Mouse (Mus musculus) hindbrain, embryonic 15.5 days (tissue): ENCODE results near the gene Zkscan6. TPM values are rescaled to one million over a fixed set of nuclear protein-coding genes. Genes with fewer than 3 reads are reported as not detected.

Source experiments
- ATAC-seq: fragments of 200-750 bp; cut with Nextera tagmentation; 2 replicates; pipeline ENCODE4 v1.8.0; 2017; ENCODE audit warnings: low read depth, moderate number of reproducible peaks, moderate TSS enrichment; ENCODE audit not compliant: low FRiP score
- H3K27ac ChIP-seq: fragments of 300-500 bp; sonication (generic); replicated peaks from 2 replicates; pipeline ENCODE4 v1.5.1; 2015; ENCODE audit warnings: mild to moderate bottlenecking, inconsistent platforms
- H3K27me3 ChIP-seq: fragments of 300-500 bp; sonication (generic); 2 replicates; pipeline ENCODE4 v1.6.1; 2015; ENCODE audit warnings: control low read depth, inconsistent platforms
- H3K36me3 ChIP-seq: fragments of 300-500 bp; sonication (generic); 2 replicates; pipeline ENCODE4 v1.6.1; 2015; ENCODE audit warnings: control low read depth, inconsistent platforms
- H3K4me1 ChIP-seq: fragments of 300-500 bp; sonication (generic); replicated peaks from 2 replicates; pipeline ENCODE4 v1.6.1; 2015; ENCODE audit warnings: control low read depth, inconsistent platforms
- H3K4me2 ChIP-seq: fragments of 300-500 bp; sonication (generic); 2 replicates; pipeline ENCODE4 v1.6.1; 2015; ENCODE audit warnings: moderate library complexity, mild to moderate bottlenecking, inconsistent platforms
- H3K4me3 ChIP-seq: fragments of 300-500 bp; sonication (generic); 2 replicates; pipeline ENCODE4 v1.5.1; 2015; ENCODE audit warnings: mild to moderate bottlenecking, inconsistent platforms
- H3K9ac ChIP-seq: fragments of 300-500 bp; sonication (generic); 2 replicates; pipeline ENCODE4 v1.6.1; 2015; ENCODE audit warnings: inconsistent platforms
- H3K9me3 ChIP-seq: fragments of 300-500 bp; sonication (generic); 2 replicates; pipeline ENCODE4 v1.6.1; 2016; ENCODE audit warnings: control low read depth, inconsistent platforms
- WGBS: fragments of 180-500 bp; shearing (Covaris S2); methylation state at CpG from one replicate; pipeline ENCODE4 v1.1.7; 2015; 5-methylcytosine and 5-hydroxymethylcytosine counted together
- polyA plus RNA-seq: library from polyadenylated mRNA; unstranded; fragments of >200 nt; fragmentation: Nextera tagmentation; extraction: Ambion mirVana; gene quantifications from 2 replicates; pipeline ENCODE4 v1.2.1, GENCODE M21; 2015

Zkscan6 gene
- 17.3 and 19.9 TPM in 2 replicates for polyA plus RNA-seq

DNA sequence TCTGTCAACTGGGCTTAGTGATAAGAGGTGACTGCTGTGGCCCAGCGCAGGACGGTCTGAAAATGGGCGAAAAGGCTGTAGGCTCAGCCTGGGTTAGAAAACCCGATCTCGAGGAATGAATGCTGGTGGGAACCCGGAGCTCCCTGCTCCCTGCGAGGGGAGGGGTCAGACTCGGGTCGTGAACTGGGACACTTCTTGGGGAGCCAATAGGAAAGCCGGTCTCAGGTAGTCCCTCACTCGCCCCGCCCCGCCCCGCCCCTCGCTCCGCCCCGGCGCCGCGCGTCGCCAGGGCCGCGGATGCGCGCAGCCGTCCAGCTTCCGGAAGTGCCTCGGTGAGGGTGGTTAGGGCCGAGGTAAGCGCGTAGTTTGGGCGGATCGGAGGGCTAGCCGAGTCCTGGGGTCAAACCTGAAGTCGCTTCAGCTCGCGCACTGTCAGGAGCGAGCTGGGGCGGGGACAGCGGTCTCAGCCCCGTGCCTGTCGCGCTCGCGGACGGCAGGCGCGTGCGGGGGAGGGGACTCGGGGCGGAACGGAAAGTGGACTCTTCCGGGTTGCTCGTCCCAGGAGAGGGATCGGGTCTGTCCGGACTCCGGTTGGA, at the start of gene Zkscan6:
TSS of gene Zkscan6 (plus strand) at position 267 of the 596 bp plus-strand sequence.
- H3K4me1 ChIP-seq = peaks cover 22% of the 10 kb centered on the region
- H3K36me3 ChIP-seq = no peaks in the 10 kb centered on the region
- H3K4me2 ChIP-seq = peak within 1 kb of the TSS; percentile 77
- WGBS = under 1% methylated on average over 58 of the region's 58 CpGs
- no peaks in the 10 kb centered on the region for H3K27me3 ChIP-seq
- H3K9ac ChIP-seq = peak within 1 kb of the TSS; percentile 72
- peak within 1 kb of the TSS; percentile 83 for H3K4me3 ChIP-seq
- ATAC-seq = peak; percentile 97
- H3K9me3 ChIP-seq = no peaks in the 10 kb centered on the region
- peak within 1 kb of the TSS; percentile 79 for H3K27ac ChIP-seq

DNA sequence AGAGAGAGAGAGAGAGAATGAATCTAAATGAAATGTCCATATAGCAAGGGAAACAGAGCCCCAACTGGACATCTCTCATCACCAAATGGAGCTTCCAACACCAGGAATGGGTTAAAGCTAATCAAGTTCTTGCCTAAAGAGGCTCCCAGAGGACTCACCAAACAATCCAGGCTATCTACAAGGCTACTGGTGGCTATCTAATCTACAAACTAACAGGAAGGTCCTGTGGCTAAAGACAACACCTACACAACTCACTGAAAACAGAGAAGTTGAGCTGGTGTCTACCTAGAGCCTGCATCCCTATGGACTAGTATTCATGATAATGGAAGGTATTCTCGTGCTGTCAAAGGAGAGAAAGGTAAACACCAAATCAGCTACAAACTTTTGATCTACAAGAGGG, 47.6 kb upstream of the Zkscan6 start:
- Histone ChIP-seq H3K36me3 (no peaks in the 10 kb centered on the region), H3K9ac (no peak overlapping the region), H3K4me1 (no peaks in the 10 kb centered on the region), H3K27me3 (no peaks in the 10 kb centered on the region), H3K4me3 (no peak overlapping the region), H3K4me2 (no peak overlapping the region), H3K9me3 (no peaks in the 10 kb centered on the region), H3K27ac (no peak overlapping the region)
- ATAC-seq = no peak
- WGBS = 94% methylated on average over 1 of the region's 1 CpGs

DNA sequence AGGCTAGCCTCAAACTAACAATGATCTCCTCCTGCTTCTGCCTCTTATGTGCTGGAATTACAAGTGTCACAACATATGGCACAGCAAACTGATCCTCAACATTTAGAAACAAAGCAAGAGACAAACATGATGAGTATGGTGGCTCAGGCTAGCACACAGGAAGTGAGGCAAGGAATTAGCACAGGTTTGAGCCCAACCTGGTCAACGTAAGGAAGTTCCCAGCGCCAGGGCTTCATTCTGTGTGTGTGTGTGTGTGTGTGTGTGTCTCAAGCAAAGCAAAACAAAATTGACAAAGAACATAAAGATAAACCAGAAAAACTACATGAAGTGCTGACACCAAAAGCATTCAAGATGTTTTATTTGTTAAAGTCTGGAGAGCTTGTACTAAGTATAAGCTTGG, 46.1 kb upstream of the Zkscan6 start:
- WGBS = 97% methylated on average over 2 of the region's 2 CpGs
- Histone ChIP-seq H3K36me3 (no peaks in the 10 kb centered on the region), H3K4me1 (no peaks in the 10 kb centered on the region), H3K27me3 (no peaks in the 10 kb centered on the region), H3K9me3 (no peaks in the 10 kb centered on the region), H3K4me3 (no peak overlapping the region), H3K4me2 (no peak overlapping the region), H3K9ac (no peak overlapping the region), H3K27ac (no peak overlapping the region)
- ATAC-seq = no peak

DNA sequence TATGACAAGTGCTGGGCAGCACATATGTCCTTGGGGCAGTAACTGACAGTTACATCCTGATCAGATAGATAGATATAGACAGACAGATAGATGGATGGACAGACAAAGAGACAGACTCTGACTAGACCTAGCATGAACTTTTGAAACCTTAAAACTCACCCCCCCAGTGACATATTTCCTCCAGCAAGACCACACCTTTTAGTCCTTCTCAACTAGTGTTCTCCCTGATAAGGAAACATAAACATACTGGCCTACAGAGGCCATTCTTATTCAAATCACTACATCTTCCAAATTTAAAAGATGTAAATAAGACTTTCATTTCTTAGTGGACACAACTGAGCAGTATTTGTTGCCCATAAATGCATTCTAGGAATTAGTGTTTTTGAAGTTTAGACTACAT, 38.5 kb upstream of the Zkscan6 start:
- Histone ChIP-seq H3K36me3 (no peaks in the 10 kb centered on the region), H3K4me2 (no peak overlapping the region)
- ATAC-seq = no peak

DNA sequence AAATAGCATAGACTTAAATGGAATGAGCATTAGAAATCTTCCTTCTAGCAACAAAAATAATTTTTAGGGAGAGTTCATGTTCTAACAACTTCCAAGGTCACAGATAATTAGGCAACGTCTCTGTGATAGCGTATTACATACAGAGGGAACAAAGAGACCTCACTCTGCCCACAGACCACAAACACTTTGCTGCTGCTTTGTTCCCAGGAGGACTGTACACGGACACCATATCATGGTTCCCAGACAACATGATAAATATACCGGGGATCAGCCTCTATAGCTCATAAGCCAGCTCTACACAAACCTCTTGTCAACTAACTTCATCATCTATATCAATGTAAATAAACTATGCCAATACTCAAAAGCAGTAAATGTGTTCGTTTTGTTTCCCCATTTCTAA, 37.0 kb upstream of the Zkscan6 start:
- Histone ChIP-seq H3K4me2 (no peak overlapping the region), H3K9me3 (no peaks in the 10 kb centered on the region), H3K4me3 (no peak overlapping the region), H3K27me3 (no peaks in the 10 kb centered on the region), H3K27ac (no peak overlapping the region), H3K36me3 (no peaks in the 10 kb centered on the region), H3K4me1 (peaks cover 5% of the 10 kb centered on the region), H3K9ac (no peak overlapping the region)
- ATAC-seq = no peak
- 66% methylated on average over 5 of the region's 5 CpGs for WGBS

More for the DNA sequence above, 38.5 kb upstream of the Zkscan6 start:
- H3K9me3 ChIP-seq = no peaks in the 10 kb centered on the region
- H3K27me3 ChIP-seq = no peaks in the 10 kb centered on the region
- no peak overlapping the region for H3K27ac ChIP-seq
- no peak overlapping the region for H3K4me3 ChIP-seq
- H3K4me1 ChIP-seq = peaks cover 5% of the 10 kb centered on the region
- no peak overlapping the region for H3K9ac ChIP-seq

DNA sequence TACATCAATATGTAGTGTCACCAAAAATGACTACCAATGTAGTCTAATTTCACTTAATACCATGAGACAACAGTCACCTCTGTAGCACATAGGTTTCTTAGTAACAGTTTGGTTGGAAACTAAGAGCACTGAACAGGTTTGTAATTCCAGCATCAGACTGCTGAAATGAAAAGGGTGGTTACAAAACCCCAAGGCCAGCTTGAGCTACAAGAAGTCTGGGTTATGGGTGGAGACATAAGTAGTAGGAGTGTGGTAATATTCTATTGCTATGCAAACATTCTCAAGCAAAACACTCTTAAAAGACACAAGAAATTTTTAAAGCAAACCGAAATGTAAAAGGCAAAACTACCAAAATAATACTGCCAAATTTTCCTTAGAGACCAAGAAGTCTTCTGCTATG, 35.4 kb upstream of the Zkscan6 start:
- Histone ChIP-seq H3K27ac (no peak overlapping the region), H3K4me1 (peaks cover 5% of the 10 kb centered on the region), H3K27me3 (no peaks in the 10 kb centered on the region), H3K9me3 (no peaks in the 10 kb centered on the region), H3K4me2 (no peak overlapping the region), H3K9ac (no peak overlapping the region), H3K36me3 (no peaks in the 10 kb centered on the region), H3K4me3 (no peak overlapping the region)
- WGBS = 95% methylated on average over 1 of the region's 1 CpGs
- no peak for ATAC-seq

DNA sequence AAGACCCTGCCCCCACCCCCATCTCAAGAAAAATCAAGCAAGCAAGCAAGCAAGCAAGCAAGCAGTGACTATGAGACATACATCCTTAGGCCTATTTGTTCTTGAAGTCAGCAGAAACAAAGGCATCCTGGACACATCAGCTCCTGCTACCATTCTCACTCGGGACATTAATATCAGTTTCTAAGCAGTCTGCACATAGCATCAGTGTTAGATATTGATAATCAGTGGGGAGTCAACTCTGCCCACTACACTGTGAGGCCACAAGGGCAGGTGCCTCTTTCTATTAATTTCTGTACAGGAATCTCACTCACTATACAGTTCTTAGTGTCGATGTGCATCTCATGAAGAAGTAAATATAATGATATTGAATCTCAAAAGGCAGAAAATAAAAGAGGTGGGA, 33.4 kb upstream of the Zkscan6 start:
- WGBS = 86% methylated on average over 2 of the region's 2 CpGs
- Histone ChIP-seq H3K4me3 (no peak overlapping the region), H3K27me3 (no peaks in the 10 kb centered on the region), H3K4me2 (no peak overlapping the region), H3K9me3 (no peaks in the 10 kb centered on the region), H3K27ac (no peak overlapping the region), H3K4me1 (no peaks in the 10 kb centered on the region; the same call in 1 of the 2 replicates), H3K36me3 (no peaks in the 10 kb centered on the region), H3K9ac (no peak overlapping the region)
- no peak for ATAC-seq

DNA sequence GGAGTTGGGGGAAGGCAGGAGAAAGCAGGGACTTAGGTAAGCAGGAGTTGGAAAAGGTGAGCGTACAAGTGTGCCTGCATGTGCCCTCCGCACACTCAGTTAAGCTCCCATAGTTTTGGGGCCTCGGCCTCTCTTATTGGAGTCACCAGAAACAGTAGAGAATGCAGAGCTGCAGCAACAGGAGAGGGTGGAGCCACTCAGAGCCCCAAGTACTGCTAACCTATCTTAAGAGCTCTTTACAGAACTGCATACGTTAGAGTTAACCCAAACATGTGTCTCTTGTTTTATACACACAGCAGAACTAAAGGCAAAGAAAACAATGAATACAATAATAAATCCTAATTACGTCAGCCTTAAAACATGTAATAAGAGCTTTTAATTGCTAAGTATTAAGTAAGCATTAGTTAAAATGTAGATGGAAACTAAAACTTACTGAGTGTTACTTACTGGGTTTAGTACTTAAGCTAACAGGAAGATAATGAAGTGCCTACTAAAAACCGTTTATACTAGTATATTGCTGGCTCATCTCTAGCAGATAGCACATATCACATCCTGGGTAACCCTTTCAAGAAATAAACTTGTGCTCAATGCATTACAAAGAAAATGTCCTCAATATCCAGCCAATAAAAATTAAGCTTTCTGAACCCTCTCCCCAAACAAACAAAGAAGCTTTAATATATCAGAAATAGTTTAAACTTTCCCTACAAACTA, 32.9 kb upstream of the Zkscan6 start:
- H3K4me1 ChIP-seq = no peaks in the 10 kb centered on the region; the same call in 1 of the 2 replicates
- no peaks in the 10 kb centered on the region for H3K27me3 ChIP-seq
- no peak for ATAC-seq
- no peak overlapping the region for H3K27ac ChIP-seq
- no peak overlapping the region for H3K9ac ChIP-seq
- WGBS = 84% methylated on average over 6 of the region's 6 CpGs
- H3K36me3 ChIP-seq = no peaks in the 10 kb centered on the region
- no peak overlapping the region for H3K4me3 ChIP-seq
- H3K9me3 ChIP-seq = no peaks in the 10 kb centered on the region
- H3K4me2 ChIP-seq = no peak overlapping the region

DNA sequence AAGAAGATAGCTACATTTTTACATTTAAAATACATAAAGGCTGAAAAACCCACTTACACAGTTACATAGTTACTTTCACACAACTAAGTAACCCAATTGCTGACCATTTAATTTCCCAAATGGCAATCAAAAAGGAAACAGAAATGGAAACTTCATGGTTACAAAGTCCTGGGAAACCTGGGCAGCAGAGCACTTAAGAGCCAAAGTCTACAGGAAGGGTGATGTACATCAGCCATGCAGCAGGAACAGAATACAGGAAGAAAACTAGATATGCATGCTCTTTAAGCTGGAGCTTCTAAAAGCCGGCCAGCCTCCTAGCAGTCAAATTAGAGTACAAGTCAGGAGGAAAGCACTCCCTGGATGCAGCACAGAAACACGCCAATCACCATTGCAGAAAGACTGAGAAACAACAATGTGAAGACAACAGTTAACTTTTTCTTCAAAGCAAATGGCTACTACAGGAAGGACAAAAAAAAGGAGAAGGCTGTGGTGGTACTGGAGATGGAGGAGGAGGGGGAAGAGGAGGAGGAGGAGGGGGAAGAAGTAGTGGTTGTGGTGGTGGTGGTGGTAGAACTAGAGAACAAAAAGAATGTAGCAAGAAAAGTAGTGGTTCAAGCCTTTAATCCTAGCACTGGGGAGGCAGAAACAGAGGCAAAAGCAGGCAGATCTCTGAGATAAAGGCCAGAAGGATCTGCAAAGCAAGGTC, 29.9 kb upstream of the Zkscan6 start:
- Histone ChIP-seq H3K4me2 (no peak overlapping the region), H3K27me3 (no peaks in the 10 kb centered on the region), H3K4me3 (no peak overlapping the region), H3K9me3 (no peaks in the 10 kb centered on the region), H3K36me3 (peaks cover 9% of the 10 kb centered on the region), H3K9ac (no peak overlapping the region), H3K27ac (no peak overlapping the region), H3K4me1 (no peaks in the 10 kb centered on the region; the same call in 1 of the 2 replicates)
- WGBS = 60% methylated on average over 2 of the region's 2 CpGs
- no peak for ATAC-seq

DNA sequence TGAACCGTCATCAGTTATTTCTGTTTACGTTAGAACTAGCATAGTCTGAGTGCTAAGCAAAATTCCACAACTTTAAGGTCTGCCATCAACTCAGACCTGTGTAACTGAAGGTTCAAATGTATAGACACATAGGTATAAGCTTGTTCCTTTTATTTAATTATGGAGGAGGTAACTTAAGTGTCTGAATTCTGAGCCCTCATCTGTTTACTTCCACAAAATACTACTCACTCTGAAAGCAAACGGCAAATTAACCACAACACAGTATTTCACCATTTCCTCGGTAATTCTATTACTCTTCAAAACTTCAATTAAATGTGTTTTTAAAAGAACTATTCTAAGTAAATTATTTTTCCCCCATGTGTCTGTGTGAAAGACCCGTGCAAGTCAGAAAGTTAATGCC, 29.2 kb upstream of the Zkscan6 start:
- H3K27ac ChIP-seq = no peak overlapping the region
- H3K9me3 ChIP-seq = no peaks in the 10 kb centered on the region
- no peak for ATAC-seq
- peaks cover 9% of the 10 kb centered on the region for H3K36me3 ChIP-seq
- no peaks in the 10 kb centered on the region; the same call in 1 of the 2 replicates for H3K4me1 ChIP-seq
- H3K27me3 ChIP-seq = no peaks in the 10 kb centered on the region
- H3K4me3 ChIP-seq = no peak overlapping the region
- 87% methylated on average over 5 of the region's 5 CpGs for WGBS
- H3K4me2 ChIP-seq = no peak overlapping the region
- H3K9ac ChIP-seq = no peak overlapping the region

DNA sequence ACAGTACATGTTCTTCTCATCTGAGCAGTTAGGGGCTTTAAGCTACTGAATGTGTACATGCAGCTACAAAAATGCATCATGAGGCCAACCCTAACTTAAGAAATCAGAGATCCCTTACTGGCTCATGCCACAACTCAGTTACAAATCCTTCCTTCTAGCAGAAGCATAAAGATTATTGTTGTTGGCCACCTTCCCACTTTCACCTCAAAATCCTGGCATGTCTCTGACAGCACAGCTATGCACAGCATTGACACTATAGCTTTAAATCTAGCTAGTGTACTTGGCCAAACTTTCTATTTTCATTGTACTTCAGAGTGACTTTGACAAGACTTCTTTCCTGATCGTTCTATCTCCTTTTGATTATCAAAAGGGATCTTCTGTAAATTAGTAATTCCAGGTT, 27.9 kb upstream of the Zkscan6 start:
- Histone ChIP-seq H3K4me1 (no peaks in the 10 kb centered on the region), H3K27me3 (no peaks in the 10 kb centered on the region), H3K4me2 (no peak overlapping the region), H3K9ac (no peak overlapping the region), H3K9me3 (no peaks in the 10 kb centered on the region), H3K36me3 (peaks cover 9% of the 10 kb centered on the region), H3K4me3 (no peak overlapping the region), H3K27ac (no peak overlapping the region)
- no peak for ATAC-seq
- WGBS = 89% methylated on average over 1 of the region's 1 CpGs

DNA sequence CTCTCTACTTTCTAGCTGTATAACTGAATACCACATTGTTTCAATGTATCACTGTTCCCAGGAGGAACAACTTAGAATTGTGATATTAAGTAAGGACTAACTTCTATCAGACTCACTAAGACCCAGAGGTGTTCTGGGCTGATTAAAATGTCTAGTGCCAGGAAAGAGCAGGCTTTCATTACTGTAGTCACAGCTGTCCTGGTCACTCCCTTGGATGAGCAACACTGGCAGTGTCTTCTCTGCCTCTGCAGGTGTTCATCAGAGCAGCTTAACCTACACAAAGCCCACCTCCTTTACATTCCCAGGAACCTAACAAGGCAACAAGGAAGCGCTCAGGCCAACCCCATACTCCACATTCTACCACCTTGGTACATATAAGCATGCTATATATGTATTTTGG, 27.4 kb upstream of the Zkscan6 start:
- ATAC-seq = no peak
- H3K4me3 ChIP-seq = no peak overlapping the region
- H3K9ac ChIP-seq = no peak overlapping the region
- H3K27me3 ChIP-seq = no peaks in the 10 kb centered on the region
- H3K9me3 ChIP-seq = no peaks in the 10 kb centered on the region
- 0 out of 2 replicates have a peak, but pooled peaks cover 3% of the 10 kb centered on the region for H3K4me1 ChIP-seq
- H3K36me3 ChIP-seq = peaks cover 9% of the 10 kb centered on the region
- H3K4me2 ChIP-seq = no peak overlapping the region
- no peak overlapping the region for H3K27ac ChIP-seq
- 100% methylated on average over 1 of the region's 1 CpGs for WGBS
